Mouse (Mus musculus): ENCODE data around the gene Prim1.

GRCm38 (mm10) chr10:128040293-128040692 is 25.3 kb downstream of the Prim1 start:
- TF ChIP-seq CTCF (IDR thresholded peaks at IDR 0.05; ENCODE audit: low read depth) (no peak), EP300 (IDR thresholded peaks at IDR 0.05; ENCODE audit: low read depth) (no peak)

Data from liver, embryonic 14.5 days (tissue).